Mouse (Mus musculus) gonadal fat pad, adult 2 months (tissue): Measurements from ENCODE around the gene Adam12. TPM values are rescaled to one million over a fixed set of nuclear protein-coding genes. Genes with fewer than 3 reads are reported as not detected.

Experiments used
- DNase-seq: peaks from one replicate; pipeline ENCODE4 v3.0.0-alpha.2; 2012; ENCODE audit warnings: low read depth
- polyA plus RNA-seq: library from polyadenylated mRNA; depleted of rRNA; stranded (reverse); fragments of >200 nt; gene quantifications from 2 replicates; pipeline ENCODE4 v1.2.3, GENCODE M21; 2012

Adam12 gene
- polyA plus RNA-seq, 1 experiment = 6.6 TPM

DNA sequence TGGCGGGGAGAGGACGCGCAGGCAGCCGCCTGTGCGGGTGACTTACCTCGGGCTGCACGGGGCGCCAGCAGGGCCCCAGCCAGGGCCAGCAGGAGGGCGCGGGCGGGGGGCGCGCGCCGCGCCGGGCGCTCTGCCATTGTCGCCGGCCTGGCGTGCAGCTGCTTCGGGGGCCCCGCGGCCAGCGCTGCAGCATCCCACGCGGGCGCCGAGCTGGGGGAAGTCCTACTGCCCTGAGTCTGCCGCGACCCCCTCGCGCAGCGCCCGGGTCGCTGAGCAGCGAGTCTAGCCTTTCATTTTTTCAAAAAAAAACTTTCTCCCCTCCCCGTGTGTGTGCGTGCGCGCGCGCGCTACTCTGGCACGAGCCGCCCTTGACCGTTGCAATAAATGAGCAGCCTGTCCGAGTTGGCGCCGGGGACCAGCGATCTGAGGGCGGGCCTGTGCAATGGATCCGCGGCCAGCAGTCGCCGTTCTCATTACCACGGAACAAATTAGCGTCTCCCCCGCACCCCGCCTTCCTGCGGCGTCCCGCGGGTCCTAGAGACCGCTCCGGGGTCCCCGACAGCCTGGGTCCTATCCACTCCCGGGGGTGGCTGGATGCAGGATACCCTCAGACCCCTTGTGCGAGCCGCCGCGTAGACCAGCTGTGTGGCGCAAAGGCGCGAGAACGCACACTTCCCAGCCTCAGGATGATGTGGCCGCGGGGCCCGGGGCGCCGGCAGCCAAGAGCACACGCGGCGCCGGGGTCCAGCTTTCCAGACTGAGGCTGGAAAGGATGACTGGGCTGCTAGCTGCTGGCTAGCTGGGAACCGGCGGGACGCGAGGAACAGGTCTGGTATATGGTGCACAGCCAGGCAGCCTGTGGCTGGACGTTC is 7.0 kb downstream of the Adam12 start:
- no peak for DNase-seq

DNA sequence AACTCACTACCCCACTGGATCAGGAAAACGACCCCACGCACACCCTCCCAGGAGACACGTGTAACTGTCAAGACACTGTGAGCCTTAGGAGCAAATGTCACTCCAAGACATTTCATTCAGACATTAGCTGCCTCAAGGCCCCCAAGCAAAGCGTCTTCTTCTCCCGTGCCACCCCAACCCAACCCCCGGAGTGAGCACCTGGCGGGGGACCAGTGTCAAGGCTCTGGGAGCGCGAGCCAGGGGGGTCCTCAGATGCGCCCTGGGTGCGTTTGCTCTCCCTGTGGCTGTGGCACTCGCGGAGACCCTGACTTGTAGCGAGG is 7.6 kb downstream of the Adam12 start:
- DNase-seq = no peak

DNA sequence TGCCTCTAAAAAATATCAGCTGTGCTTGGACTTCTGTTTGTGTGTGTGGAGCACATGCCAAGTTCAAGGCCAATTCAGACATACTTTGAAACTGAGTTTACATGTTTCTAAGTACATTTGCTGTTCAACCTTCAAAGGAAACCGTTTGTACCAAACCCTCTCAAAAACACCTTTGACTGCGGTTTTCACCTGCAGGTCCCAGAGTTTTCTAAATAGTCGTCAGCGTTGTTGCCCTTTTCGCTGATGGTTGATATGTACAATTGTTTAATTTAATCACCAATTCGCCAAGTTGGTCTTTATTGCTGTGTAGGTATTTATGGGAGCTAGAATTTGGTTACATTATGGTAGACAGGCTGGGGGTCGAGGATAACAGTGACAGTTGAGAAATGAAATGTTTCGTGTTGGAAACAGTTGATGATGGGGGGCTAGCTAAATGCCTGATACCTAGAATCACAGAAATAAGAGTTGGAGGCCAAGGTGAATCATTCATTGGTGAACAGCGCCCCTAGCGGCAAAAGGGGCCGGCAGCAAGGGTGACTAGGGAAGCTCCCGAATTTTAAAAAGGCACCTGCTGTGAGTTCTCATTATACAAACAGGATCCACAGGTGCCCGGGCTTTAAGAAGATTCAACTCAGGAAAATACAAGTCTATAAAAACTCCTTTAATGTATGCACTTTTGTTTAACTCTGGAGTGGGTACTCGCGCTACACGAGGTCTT is 8.3 kb downstream of the Adam12 start:
- no peak for DNase-seq

DNA sequence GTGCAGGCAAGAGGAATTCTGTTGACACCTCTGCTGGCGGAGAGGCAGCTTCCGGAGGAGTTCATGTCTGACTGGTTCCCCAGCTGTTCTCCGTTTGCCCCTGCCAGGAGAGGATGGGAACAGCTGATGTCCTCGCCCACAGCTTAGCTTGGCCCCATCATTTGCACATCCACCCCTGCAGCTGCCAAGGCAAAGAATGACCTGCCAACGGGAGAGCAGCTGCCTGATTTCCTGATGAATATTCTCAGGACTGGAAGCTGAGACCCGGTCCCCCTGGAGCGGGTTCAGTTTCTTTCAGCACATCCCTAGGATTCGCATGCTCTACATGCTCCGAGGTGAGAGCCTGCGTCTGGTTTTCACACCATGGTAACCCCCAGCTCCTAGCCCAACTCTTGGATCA is 24.0 kb downstream of the Adam12 start:
- DNase-seq = no peak

DNA sequence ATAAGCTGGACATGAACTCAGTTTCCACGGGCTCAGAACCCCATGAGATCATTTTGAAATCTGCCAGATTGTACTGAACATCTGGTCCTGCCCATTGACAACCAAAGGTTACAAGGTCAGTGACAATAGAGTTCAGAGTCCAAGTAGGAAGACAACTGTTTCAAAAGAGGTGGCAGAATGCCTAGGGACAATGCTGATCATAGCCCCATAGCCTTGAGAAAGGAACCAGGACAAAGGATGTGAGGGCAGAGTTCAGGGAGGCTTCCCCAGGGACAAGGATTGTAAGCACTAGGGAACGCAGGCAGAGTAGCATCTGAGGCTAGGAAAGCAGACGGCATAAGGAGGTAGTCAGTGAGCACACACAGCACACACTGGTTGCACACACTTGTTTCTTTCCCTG is 38.9 kb downstream of the Adam12 start:
- no peak for DNase-seq

DNA sequence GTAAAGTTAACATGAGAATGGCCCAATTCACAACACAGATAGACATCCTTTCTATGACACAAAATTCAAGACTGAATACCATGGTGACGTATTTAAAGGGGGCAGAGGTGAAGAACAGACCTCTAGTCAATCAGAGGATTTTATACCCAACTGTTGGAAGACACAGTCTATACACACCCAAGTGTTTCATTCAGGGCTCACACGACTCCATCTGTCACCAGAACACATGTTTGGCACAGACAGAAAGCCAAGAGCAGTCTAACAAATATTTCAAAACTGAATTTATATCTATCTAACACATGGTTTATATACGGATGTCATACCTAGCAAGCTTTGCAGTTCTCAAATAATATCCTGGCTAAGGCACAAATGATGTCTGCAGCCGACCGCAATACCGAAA is 41.8 kb downstream of the Adam12 start:
- DNase-seq = no peak

DNA sequence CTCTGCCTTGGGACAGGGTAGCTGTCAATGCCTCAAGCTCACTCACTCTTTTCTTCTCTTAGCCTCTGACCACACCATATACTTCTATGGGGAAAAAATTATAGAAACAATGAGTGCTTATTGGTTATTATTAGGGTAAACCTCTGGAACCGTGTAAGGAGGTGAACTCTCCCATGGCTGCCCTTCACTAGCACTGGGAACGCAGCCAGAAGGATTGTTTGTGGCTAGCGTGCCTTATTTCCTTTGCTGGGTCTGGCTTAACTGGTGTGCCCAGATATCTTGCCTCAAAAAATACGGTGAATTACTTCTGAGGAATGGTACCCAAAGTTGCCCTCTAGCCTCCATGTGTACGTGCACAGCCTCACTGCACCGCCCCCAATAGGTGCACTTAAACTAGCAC is 43.4 kb downstream of the Adam12 start:
- no peak for DNase-seq

DNA sequence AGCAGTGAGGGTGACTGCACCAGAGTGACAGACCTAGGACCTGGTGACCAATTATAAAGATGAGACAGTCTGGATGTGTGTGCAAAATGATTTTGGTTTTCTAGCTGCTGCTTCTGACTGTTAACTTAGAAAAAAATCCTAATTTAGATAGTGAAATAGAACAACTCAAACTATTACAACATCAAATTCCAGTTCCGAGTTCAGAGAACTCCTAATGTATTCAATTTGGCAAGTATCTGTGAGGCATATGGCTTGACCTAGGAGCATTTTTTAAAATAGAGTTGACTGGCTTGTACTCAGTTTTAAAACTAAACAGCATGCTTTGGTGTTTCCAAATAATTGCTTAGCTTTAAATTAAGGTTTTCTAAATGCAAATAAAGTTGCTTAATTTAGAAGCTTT is 44.0 kb downstream of the Adam12 start:
- DNase-seq = no peak

DNA sequence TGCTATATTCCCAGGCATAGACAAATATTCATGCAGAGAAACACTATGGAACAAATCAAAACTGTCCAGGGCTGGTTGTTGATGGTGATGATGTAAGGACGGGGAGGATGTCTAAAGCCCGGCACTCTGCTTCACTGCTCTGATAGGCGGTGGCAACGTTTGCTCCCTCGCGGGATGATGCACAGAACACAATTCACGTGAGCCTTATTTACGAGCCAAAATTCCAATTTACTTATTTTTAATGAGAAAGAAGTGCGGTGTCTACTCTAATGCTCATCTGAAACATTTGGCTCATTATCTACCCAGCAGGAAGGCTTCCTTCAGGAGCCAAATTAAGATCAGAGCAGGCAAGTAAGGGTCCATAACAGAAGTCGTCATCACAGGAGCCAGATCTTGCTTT is 45.4 kb downstream of the Adam12 start:
- no peak for DNase-seq

DNA sequence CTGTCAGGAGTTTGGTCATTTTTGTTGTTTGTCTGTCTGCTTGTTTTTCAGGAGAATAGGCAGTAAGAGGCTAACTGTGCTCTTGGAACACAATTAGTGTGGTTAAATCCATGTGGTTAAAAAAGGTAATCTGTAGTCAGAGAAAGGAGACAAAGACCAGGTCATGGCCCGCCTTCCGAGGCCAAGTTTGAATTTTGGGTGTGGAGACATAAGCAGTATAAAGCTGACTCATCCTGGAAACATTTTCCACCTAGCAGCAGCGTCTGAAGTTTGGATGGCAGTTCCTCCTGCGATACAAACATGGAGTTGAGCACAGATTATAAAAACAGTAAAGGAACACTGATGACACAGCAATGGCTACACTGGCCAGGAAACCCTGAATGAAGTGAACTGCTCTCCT is 46.2 kb downstream of the Adam12 start:
- no peak for DNase-seq

DNA sequence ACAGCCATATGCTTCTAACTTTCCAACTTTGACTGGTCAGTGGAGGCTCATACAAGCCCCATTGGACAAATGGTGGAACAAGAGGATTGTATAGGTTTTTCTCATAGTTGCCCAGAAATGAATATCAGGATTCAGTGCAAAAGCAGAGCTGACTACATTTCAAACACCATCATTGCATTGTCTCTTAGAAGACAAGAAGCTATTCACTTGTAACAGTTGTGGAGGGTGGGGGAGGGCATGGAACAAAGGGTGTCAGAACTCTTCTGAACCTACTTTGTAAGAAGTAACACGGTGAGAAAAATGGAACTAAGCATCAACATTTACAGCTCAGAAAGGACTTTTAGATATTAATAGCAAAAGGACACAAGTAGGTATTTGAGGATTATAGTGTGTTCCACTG is 50.2 kb downstream of the Adam12 start:
- DNase-seq = no peak

DNA sequence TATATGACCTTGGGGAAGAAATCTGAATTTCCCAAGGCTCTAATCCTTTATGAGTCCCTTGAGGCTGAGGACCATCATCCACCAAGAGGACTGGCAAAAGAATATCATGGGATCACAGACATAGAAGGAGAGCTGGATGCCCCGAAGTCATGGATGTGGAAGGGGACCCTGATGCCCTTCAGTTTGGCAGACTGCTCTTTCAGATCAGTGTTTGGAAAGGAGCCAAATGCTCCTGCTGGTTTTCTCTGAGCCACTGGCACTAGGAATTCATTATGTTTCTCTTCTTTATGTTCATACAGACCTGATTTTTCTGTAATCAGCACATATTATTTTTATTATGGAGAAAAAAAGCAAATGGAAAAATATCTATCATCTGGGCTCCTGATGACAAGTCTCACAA is 50.9 kb downstream of the Adam12 start:
- no peak for DNase-seq

DNA sequence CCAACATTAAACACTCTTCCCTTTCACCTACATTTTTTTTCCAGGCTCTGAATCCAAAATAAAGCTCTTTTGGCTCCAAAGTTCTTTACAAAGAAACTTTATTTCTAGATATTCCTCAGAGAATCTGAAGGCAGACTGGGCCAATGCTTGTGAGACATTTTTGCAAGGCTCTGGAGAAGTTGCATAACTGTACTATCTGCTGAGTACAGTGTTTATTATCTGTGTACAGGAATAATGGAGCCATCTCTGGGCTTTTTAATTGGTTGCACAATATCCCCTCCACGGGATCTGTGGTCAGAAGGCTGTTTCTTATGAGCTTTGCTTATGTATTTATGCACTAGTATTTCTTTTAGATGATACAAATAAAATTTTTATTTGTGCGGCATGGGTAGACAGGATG is 54.9 kb downstream of the Adam12 start:
- no peak for DNase-seq

DNA sequence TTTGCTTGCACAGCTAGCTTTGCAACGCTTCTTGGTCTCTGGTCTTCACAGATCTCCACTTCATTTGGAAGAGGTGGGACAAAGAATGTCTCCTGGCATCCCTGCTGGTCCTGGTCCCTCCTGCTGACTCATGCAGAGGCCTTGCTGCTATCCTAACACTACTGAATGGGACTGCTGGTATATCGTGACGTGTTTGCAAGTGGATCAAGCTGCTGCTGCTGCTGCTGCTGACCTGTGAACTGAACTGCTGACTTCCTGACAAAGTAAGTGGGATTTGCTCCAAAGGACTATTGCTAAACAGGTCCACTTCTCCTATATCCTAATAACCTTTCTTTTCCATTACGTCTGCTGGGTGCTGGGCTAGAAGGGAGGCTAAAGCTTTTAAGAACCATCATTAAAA is 56.7 kb downstream of the Adam12 start:
- no peak for DNase-seq

DNA sequence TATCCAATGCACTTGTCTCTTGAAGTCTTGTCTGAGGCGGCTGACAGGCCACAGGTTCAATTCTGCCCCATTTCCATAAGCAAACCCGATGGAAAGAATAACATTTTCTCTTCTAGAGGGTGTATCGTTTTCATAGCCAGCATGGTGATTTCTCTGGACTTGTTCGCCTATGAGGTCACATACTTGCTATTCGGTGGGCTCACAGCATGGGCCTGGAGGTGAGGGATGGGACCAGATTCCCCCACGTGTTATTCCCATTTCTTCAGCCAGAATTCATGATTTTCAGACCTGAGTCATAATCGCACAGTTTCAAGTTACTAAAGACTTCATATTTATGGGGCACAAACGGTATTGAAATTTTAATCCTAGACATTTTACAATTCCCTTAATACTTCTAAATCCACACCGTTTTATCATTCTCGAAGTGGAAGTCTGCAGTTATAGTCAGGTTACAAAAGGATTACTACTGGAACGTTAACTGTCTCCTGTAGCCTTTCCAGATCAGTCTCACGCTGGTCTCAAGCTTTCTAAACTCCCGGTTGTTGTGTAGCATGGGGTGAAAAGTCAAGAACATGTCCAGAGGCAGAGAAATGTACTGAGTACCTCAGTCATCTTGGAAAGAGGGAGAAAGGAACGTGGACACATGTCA is 58.4 kb downstream of the Adam12 start:
- DNase-seq = no peak

DNA sequence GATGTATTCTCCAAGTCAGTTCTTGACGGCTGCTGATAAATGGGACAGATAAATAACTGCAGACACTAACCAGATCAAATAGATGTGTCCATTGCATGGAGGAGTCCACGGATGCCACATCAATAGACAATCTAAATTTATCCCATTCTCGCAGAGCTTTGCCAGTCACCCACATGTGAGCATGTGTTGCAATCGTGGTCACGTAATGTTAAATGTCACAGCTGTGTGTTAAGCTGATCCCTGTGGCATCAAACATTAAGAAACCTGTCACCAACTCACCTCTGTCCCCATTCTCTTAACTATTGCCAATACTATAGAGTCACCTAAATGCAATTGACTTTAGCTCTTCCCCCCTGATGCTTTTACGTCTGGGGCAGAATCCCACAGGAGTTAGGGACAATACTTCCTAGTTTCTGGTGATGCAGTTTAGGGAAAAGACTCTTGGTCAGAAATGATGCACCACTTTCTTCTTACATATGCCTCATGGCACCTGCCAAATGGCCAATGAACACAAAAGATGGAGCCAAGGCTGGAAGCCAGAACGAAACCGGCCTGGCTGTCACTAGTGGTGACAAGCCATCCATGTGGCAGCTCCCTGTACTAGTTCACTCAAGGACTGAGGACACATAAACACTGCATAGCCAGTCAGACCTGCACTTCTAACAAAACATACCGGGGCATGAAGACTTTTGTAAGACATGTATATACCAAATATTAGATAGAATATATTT is 61.6 kb downstream of the Adam12 start:
- DNase-seq = no peak

DNA sequence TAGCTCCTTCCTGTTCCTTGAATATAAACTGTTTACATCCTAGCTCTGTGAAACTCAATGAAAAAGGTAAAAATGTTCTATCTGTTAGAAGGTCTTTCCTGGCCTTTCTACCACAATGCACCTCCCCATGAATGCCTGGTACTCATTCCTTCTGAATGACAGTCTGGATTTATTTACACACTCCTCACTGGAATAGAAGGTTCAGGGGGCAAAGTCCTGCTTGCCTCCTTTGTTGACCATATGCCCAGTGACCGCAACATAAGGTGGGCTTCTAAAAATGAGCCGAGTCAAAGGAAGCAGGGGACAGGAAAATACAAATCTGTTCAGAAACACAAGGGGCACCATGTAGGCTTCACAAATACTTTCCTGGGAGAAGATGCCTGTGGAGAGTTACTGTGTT is 62.2 kb downstream of the Adam12 start:
- no peak for DNase-seq

DNA sequence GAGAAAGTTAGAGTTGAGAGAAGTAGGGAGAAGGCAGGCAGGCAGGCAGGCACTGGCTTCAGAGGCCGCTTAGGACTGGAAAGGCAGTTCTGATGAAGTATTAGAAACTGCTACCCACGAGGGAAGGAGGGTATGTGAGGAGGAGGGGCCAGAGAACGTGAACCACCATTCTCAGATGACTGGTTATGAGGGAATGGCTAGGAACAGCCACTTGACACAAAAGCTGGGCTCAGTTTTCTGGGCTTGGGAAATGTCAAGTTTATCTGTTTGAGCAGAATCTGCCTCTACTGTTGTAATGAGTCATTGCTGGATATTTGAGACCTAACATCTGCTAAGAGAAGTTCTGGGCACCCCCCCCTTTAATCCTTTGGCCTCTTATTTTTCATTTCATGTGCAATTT is 64.4 kb downstream of the Adam12 start:
- DNase-seq = no peak

DNA sequence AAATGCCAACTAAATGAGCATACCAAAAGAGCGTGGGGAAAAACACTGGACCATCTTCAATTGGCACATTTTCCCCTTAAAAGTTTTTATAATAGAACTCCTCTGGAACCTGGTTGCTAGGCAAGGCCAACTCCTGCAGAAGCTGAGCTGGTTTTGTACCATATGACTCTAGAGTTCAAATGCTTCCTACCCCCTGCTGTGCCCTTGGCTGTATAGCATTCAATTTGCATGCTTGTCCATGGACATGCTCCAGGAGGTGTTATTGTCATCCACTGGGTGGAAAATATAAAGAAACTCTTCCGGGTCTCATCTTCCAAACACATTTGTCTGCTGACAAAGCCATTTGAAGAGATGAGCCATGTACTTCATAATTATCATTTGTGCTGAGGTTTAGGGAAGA is 68.2 kb downstream of the Adam12 start:
- DNase-seq = no peak

DNA sequence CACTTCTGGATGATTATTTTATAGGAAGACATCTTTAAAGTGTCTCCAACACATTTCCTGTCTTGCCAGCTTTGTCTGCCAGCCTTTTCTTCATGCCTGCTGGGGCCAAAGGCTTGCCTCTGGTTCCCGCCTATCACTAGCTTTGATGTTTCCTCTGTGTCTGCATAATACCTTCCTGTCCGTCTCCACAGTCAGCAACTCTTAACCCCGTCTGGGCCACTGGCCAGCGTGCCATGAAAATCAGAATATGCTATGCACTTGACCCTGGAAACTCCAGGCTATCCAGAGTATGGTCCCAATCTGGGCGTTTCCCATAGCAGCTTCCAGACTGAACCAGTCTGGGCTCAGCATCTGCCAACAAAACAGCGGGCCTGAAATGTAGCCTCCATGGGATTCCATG is 69.1 kb downstream of the Adam12 start:
- DNase-seq = no peak

DNA sequence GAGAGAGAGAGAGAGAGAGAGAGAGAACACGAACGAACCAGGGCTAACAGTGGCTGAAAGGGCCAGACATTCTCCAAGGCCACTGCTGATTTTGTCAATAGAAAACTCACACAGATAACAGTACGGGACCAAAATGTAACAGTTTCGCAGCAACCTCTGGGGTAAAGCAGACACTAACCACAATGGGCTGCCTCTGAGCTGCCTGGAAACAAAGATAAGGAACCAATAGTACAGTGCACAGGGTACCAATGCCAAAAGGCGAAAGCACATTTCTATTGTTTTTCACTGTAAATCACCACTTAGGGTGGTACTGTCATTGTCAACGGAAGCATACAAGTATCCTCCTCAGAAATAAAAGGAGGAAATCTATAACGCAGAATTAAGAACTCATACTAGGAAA is 72.3 kb downstream of the Adam12 start:
- DNase-seq = no peak

DNA sequence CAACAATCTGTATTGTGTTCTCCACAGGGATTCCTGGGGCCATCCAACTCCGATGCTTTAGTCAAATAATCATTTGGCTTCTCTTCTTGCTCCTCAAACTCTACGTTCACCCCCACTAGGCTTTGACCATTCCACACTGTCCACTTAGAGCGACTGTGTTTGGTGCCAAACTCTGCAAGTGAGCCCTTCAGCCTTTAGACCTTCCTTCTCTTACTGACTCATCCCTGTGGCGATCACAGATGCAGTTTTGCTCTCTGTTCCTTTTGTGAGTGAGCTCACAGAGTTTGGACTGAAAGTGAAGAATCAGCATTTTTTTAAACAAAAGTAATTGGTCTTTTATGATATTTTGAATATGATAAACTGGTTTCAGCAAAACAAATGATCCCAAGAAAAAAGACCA is 80.6 kb downstream of the Adam12 start:
- no peak for DNase-seq
